Mouse (Mus musculus) adrenal gland, adult 2 months (tissue): ENCODE measurements around the gene Ttf2. TPM values are rescaled to one million over a fixed set of nuclear protein-coding genes. Genes with fewer than 3 reads are reported as not detected.

Experiments
- DNase-seq: peaks from one replicate; pipeline ENCODE4 v3.0.0; 2021
- long read RNA-seq: library from polyadenylated mRNA; stranded (forward); transcript quantifications from one replicate; pipeline ENCODE4 v2.0.0, GENCODE M21; 2021
- polyA plus RNA-seq: library from polyadenylated mRNA; depleted of rRNA; stranded (reverse); fragments of >200 nt; gene quantifications from 2 replicates; pipeline ENCODE4 v1.2.3, GENCODE M21; 2012; rRNA removed
- total RNA-seq, 2 experiments: library from RNA; stranded (reverse); gene quantifications; 2 replicates each; pipeline ENCODE4 v1.2.3; 2021

Ttf2 gene
- total RNA-seq: 1 to 10 TPM; 8.6 to 9.2 TPM
- 2.9 and 3.2 TPM in 2 replicates for polyA plus RNA-seq
- long read RNA-seq, full-length matches to known transcripts: 3 of 10 reads
- long read RNA-seq, partial matches to known transcripts: 5 of 10 reads
- long read RNA-seq, other reads (novel, unspliced or antisense): 2 of 10 reads

DNA sequence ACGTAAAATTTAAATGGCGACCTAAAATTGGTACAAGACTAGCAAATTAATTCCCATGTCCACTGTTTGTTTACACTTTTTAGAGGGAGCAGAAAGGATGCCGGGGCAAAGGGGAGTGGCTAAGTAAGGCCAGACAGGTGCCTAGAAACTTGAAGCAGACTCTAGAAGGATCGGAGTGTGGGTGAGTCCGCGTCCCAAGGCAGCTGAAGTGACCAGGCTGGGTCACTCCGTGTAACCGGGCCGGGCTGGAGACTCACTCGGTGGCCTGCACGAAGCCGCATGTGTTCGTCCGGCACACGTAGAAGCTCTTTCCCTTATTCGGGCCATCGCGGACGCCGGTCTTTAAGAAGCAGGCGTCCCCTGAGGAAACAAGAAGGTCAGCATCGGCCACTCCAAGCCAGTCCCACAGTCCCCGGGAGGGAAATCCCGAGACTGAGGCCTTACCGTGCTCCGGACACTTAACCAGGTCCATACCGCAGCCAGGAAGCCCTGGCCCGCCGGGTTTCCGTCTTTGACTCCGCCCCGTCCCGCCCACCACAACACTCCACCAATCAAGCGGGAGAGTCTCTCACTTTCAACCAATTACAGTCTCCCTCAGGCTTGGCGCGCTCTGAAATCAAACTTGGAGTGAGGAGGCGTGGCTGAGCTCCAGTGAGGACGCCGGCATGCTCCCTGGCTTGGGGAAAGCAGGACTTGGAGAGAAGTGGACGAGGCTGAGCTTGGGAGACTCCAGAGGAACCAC lies at the start of gene Ttf2:
Gene Ttf2 (minus strand): TSS at position 488 of the 742 bp plus-strand sequence.
- peak; percentile 96 for DNase-seq

- DNase-seq: no peak
Observed at GRCm38 (mm10) chr3:101018494-101018893, 49.0 kb upstream of the Ttf2 start.

DNA sequence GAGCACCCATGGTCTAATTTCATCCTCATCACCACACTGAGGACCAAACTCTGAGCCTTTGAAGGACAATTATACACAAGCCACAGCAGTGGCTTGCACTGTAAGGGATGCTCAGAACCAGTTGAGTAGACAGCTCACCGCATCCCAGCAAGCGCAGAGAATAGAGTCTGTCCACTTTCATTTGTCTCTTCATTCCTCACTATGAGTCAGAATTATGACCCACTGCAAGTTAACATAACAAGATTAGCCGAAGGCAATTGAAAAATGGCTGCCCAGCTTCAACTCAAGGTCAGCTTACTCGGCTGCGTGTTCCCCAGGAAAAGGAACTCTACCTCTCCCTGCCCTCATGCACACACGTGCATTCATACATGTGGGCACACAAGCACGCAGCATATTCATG lies 46.6 kb upstream of the Ttf2 start:
- peak; percentile 52 for DNase-seq

GRCm38 (mm10) chr3:101015254-101015653 lies 45.8 kb upstream of the Ttf2 start:
- DNase-seq: no peak

DNA sequence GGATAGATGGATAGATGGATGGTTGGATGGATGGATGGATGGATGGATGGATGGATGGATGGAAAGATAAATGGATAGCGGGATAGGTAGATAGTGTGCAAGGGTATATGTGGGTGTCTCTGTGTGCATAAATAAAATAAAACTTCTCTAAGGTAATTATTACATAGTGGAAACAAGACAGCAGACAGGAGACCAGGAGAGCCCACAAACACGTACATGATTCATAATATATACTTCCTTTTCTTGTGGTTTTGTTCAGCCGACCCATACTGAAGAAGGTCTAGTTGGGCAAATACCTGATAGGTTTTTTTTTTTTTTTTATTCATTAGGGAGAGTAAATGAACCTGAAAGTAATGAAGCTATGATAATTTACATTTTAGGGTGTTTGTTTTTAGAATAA lies 44.1 kb upstream of the Ttf2 start:
- DNase-seq: no peak

DNA sequence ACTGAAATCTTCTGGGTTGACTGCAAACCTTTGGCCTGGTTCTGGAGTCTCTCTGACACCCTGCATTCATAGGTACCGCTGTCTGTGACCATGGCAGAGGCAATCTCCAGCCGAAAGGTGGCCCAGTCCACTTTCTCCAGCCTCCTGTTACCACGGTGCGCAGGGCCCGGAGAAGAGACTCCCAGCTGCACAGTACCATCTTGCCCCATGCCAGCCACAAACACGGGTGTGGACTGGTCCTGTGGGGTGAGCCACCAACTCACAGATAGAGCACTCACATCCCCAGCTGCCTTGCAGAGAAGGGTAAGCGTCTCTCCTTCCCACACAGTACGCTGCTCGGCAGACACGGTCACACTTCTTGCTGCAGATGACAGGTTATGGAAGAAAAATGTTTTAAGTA lies 43.5 kb upstream of the Ttf2 start:
- DNase-seq: no peak

DNA sequence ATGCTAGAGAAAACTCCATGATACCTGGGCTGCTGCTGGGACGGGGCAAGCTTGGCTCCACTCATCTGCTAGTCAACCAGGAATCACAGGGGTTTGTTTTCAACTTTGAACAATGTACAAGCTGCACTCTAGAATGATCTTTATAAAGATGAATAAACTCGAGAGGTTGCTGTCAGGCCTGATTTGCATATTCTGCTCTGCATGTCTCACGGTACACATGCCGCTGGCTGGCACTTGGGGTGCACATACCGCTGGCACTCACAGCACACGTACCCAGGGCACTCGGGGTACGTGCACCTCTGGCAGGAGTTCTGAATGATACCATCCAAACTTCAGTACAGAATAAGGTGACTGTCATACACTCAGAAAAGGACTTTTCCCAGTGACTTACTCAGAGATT lies 43.1 kb upstream of the Ttf2 start:
- no peak for DNase-seq

DNA sequence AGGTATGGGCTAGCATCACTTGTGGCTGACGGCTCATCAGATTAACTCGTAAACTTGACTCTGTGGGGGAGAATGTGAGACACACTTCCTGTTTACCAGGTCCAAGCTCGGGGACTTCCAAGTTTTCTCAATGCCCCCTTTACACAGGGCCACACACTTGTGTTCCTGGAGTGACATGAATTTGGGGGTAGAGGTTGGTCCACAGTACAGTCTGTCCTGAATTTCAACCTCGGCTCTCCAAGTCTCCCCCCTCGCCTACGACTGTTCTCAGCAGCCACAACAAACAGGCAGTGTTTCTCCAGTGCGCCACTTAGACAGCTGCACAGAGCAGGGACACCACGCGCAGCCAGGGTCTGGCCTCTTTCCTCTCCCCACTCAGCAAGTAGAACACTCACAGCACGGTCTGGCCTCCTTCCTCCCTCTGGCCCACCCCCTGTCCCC lies 42.7 kb upstream of the Ttf2 start:
- DNase-seq: no peak

- no peak for DNase-seq
Observed at GRCm38 (mm10) chr3:101011203-101011600, 41.7 kb upstream of the Ttf2 start.

DNA sequence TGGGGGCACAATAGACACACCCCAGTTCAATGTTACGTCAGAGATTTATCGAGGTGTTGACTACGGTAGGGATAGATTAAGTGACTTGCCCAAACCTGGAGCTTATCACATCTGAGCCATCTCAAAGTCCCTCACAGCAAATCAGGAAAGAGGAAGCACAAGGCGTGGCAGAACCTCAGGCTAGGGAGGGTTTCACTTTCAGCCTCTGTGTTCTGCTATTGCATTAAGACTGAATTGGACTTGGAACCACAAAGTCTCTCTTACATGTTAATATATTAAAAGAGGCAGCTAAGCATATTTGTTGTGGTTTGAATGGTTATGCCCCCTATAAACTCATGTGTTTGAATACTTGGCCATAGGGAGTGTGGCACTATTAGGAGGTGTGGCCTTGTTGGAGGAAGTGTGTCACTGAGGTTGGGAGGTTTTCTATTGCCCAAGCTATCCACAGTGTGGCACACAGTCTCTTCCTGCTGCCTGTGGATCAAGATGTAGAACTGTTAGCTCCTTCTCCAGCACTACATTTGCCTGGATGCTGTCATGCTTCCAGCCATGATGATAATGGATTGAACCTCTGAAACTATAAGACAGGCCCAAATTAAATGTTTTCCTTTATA lies 41.2 kb upstream of the Ttf2 start:
- DNase-seq: no peak

DNA sequence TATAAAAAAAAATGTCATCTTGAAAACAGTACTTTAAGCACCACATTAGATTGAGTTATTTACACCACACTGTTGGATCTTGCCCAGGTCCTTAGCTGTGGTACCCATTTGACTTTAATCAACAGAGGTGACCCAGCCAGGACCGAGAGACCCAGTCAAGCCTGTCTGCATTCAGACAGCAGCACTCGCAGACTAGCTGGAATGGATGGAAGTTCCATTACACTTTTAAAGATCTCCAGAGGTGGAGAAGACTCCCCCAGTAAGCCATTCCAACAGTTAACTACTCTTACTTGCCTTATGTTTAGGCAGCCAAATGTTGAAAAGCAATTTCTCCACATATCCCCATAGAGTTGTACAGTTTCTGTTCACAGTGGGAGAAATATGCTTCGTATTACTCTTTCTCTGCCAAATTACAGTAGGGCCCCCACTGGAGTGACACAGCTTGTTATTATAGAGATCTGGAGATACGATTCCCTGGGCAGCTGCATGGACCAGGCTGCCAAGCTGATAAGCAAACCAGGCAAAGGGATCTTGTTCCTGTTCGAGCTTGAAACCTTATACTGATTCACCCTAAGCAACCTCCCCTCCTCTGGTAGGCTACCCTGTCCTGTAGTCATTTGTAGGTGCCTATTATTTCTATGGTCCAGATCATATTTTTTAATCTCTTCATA lies 37.8 kb upstream of the Ttf2 start:
- no peak for DNase-seq

GRCm38 (mm10) chr3:101005392-101005791 lies 35.9 kb upstream of the Ttf2 start:
- no peak for DNase-seq

DNA sequence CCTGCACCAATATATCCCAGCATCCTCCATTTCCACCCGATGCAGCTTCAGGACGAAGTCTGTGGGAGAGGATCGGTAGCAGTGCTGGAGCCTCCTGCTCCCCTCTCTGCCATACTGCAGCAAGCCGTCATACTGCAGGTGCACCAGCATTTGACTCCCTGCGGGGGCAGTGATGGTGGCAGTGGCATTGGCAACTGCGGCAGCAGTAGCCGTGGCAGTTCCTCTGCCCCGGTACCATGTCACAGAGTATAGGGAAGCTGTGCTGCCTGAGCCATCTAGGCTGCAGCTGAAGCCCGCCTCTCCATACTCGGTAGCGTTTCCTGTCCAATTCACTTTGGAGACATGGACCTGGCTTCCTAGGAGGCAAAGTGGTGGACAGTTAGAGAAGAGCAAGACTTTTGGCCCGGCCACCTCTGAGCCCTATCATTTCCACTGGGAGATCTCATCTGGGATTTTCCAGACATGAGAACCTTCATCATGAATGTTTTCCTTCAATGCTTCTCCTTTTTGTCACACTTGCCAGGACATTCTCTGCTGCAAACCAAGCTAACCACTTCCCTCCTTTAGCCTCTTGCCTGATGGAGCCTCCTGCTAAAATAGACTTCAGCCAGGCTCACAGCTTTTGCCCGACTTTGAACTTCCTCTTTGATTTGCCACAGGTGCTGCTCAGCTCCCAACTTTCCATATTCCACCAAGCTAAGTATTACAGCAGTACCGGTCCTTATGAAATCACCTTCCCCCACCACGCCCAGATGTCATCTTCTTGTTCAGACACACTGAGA lies 34.3 kb upstream of the Ttf2 start:
- no peak for DNase-seq

GRCm38 (mm10) chr3:100999732-101000131 lies 30.3 kb upstream of the Ttf2 start:
- DNase-seq: no peak

GRCm38 (mm10) chr3:100998904-100999340 lies 29.5 kb upstream of the Ttf2 start:
- DNase-seq: peak; percentile 77

- DNase-seq: no peak
Observed at GRCm38 (mm10) chr3:100997785-100998570, 28.5 kb upstream of the Ttf2 start.

- DNase-seq: no peak
Observed at GRCm38 (mm10) chr3:100994252-100994651, 24.8 kb upstream of the Ttf2 start.

DNA sequence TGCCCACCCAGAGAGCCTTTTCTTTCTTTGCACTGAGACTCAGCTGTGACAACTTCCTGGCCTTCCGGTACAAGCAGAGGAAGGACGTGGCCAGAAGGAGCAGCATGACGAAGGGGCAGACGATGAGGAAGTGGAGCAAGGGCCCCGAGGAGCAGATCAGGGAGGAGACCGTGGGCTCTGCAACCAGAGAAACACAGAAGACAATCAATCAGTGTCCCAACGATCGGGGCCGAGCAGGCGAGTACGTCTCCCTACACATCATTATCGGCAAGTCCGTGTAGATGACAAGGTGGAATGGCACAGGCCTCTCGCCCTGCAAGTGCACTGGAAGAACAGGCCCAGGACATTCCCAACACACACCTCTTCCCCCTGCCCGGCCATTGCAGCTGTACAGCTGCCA lies 24.3 kb upstream of the Ttf2 start:
- DNase-seq: peak; percentile 38

GRCm38 (mm10) chr3:100993158-100993557 lies 23.7 kb upstream of the Ttf2 start:
- DNase-seq: no peak

DNA sequence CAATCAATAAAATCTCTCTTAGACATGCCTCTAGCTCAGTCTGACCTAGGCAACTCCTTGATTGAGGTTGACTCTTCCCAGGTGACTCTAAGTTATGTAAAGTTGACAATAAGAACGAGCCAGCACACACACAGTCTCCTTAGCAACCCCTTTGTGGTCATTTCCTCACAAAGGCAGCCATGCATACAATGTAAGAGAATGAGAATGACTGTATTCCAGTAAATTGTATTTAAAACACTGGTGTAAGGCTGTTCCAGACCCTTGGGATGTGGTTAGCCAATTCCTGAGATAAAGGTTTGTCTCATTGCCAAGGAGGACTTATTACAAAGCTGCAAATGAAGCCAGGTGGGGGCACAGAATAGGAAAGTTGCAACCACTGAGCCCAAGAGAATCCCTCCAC lies 20.8 kb upstream of the Ttf2 start:
- DNase-seq: no peak

DNA sequence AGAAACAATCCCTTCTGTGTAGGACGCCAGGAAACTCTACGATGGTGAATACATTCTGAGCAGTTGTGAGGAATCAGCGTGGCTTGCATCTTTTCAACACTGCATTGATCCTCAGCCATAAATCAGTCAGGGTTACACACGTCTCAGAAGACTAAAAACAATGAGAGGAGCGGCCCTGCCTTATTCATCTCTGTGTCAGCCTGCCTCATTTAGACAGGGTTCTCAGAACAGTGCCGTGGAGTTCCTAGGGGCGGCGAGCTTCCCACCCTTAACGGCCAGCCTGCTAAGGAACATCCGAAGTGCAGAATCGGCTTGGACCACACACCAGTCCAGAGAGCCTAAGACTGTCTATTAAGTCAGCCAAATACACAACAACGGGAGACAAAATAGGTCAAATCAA lies 20.0 kb upstream of the Ttf2 start:
- DNase-seq: no peak
